Mouse (Mus musculus): Measurements from ENCODE around the gene Smarcd1.
"Not testable (repeated sequence)": the region's sequence is repeated elsewhere in the genome, so short reads cannot be mapped to it uniquely, and the experiment has no call there.

- not testable (repeated sequence) for TF ChIP-seq POLR2A (IDR thresholded peaks at IDR 0.05; ENCODE audit: insufficient read length, low read depth); TCF12 (IDR thresholded peaks at IDR 0.05; ENCODE audit: insufficient read depth, poor library complexity, severe bottlenecking); REST (IDR thresholded peaks at IDR 0.05; ENCODE audit: insufficient read depth, insufficient read length); TCF3 (IDR thresholded peaks at IDR 0.05; ENCODE audit: insufficient read length, low read depth)
Measured at GRCm38 (mm10) chr15:99727039-99727438, 25.1 kb downstream of the Smarcd1 start.
